Mouse (Mus musculus) stomach, adult 2 months (tissue): ENCODE data around the gene Ube2l6. TPM values are rescaled to one million over a fixed set of nuclear protein-coding genes. Genes with fewer than 3 reads are reported as not detected.

Source experiments
- polyA plus RNA-seq: library from polyadenylated mRNA; depleted of rRNA; stranded (reverse); fragments of >200 nt; gene quantifications from 2 replicates; pipeline ENCODE4 v1.2.3, GENCODE M21; 2012; rRNA removed

Ube2l6 gene
- 6.0 and 6.2 TPM in 2 replicates for polyA plus RNA-seq

DNA sequence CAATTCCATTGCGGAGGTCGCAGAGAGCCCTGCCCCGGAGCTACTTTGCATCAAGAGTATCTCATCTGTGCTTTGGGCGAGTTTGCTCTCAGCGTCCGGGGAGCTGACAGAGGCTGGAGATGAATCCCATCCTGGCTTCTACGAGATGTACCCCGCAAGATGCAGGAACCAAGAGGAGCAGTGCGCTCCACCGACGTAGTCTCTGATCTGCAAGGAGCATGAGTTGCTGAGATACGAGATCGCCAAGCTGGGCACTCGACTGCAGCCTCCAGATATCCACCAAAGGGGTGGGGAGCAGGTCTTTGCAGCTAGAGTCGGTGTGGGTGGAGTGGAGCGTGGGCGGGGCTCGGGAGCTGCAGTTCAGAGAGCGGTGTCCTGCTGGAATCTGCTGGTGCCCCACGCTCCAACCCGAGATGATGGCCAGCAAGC lies at the start of gene Ube2l6:
Gene Ube2l6 (plus strand): TSS at position 336 of the 429 bp plus-strand sequence.

DNA sequence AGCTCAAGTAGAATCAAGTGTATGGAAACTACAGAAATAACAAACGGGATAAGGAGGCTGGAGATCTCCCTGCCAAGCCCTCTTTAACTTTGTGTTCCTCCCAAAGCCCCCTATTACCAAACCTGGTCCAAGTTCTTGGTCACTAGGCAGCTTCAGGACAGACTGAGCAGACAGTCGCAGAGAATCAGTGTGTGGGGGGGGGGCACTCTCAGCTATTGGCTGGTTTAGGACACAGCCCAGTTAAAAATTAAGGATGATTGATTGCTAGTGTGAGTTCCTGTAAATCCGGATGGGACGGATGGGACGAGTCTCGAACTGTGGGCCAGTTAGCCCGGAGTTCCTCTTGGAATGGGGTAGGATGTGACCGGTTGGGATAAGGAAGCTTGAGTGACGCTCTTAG lies 23.4 kb upstream of the Ube2l6 start, which contains the start of gene Serping1:
Gene Serping1 (minus strand): TSS at position 204 of the 400 bp plus-strand sequence.

DNA sequence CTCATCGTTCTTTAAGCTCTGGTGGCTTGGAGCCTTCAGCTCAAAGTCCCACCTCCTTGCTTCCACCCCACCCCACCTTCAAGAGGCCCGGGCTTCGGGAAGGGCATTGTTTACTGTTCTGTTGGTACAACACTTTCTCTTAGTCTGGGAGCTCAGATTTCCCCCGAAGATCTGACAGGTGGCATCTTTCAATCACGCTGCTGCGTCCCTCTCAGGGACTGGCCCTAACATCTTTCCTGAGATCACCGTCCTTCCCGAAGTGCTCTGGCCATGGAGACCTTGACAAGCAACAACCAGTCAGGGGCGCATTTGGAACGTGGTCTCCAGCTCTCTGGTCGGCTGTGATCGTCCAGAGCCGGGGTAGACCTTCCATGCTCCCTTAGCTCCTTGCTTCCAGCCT lies 23.9 kb downstream of the Ube2l6 start, which contains the start of gene Smtnl1:
Gene Smtnl1 (minus strand): TSS at position 101 of the 400 bp plus-strand sequence.

DNA sequence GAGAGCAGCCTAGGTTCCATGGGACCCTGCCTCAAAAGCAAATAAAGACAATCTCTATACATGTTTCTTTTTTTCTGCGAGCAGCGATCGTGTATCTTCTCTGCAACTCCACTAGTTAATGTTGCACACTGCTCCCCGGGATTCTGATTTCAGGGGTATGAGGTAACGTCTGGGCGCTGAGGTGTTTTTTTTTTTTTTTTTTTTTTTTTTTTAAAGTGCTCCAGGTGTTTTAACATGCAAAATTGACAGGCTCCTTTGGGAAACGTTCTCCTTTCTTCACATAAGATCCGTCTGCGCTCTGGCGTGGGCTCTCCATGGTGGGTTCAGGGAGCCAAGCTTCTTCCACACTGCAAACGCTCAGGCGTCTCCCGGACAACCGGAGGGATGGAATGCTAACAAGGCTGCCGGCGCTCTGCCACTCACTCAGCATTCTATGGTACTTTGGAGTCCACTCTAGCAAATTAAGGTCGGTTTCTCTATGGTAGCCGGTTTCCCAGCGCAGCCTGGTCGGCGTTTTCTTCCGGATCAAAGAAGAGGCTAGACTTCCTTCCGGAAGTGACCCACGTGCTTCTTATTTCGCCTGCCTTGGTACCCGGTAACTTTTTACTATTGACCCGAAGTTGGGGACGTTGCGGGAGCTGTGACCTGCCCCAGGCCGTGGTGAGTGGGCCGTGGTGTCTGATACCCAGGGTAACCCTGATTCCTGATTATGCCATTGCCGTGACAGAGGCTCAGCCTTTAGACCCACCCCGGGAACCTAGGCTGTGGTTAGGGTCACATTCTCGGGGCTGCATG lies 28.1 kb downstream of the Ube2l6 start, which contains the start of gene Timm10:
Gene Timm10 (plus strand): TSS at position 510 of the 795 bp plus-strand sequence.

DNA sequence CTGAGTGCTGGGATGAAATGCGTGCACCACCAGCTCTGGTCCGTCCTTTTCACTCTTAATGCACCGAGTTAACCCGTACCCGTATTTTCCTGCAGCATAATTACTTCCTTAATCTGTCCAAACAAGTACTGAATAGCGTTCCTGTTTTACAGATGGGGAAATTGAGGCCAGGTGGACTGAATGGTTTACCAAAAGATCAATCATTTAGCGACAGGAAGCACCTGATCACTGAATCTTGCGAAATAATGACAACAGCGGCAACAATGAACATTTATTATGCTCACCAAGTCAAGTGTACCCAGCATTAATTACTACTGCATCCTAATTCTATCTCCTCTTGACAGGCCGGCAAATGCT lies 39.9 kb downstream of the Ube2l6 start, which contains the start of gene Slc43a1:
Gene Slc43a1 (plus strand): TSS at position 258 of the 357 bp plus-strand sequence.

Other genes with a start within 250 kb of the Ube2l6 start
- 14.4 and 24.0 TPM in 2 replicates for gene Ctnnd1, start 148.1 kb upstream of the Ube2l6 start, polyA plus RNA-seq
- not detected in 2 replicates for gene Btbd18, start 139.7 kb upstream of the Ube2l6 start, polyA plus RNA-seq
- 22.8 and 39.0 TPM in 2 replicates for gene Selenoh, start 128.1 kb upstream of the Ube2l6 start, polyA plus RNA-seq
- gene Gm28635, start 120.8 kb upstream of the Ube2l6 start, polyA plus RNA-seq, result not detected in 2 replicates
- gene Med19, start 120.4 kb upstream of the Ube2l6 start, polyA plus RNA-seq, result 3.5 and 4.1 TPM in 2 replicates
- 32.9 and 35.4 TPM in 2 replicates for gene Tmx2, start 119.7 kb upstream of the Ube2l6 start, polyA plus RNA-seq
- 22.6 and 27.1 TPM in 2 replicates for gene Zdhhc5, start 83.6 kb upstream of the Ube2l6 start, polyA plus RNA-seq
- 3.3 and 4.6 TPM in 2 replicates for gene Clp1, start 71.5 kb upstream of the Ube2l6 start, polyA plus RNA-seq
- gene Ypel4, start 64.8 kb upstream of the Ube2l6 start, polyA plus RNA-seq, result 2.1 and 2.3 TPM in 2 replicates
- gene Gm19426, start 55.2 kb upstream of the Ube2l6 start, polyA plus RNA-seq, result 0.25 and 0.49 TPM in 2 replicates
- gene Serping1, start 23.4 kb upstream of the Ube2l6 start, polyA plus RNA-seq, result 128 and 145 TPM in 2 replicates
- gene Smtnl1, start 23.8 kb downstream of the Ube2l6 start, polyA plus RNA-seq, result 0.66 and 1.2 TPM in 2 replicates
- gene Timm10, start 28.2 kb downstream of the Ube2l6 start, polyA plus RNA-seq, result 10.0 and 11.9 TPM in 2 replicates
- gene Slc43a1, start 40.0 kb downstream of the Ube2l6 start, polyA plus RNA-seq, result 1.2 and 1.4 TPM in 2 replicates
- gene Rtn4rl2, start 87.9 kb downstream of the Ube2l6 start, polyA plus RNA-seq, result 2.2 and 3.4 TPM in 2 replicates
- 11.1 and 18.0 TPM in 2 replicates for gene Slc43a3, start 137.8 kb downstream of the Ube2l6 start, polyA plus RNA-seq
- gene Prg2, start 181.6 kb downstream of the Ube2l6 start, polyA plus RNA-seq, result 0.32 TPM in 1 of 2 replicates, not detected in the other
- not detected in 2 replicates for gene Prg3, start 189.4 kb downstream of the Ube2l6 start, polyA plus RNA-seq
- 30.6 and 34.4 TPM in 2 replicates for gene Ssrp1, start 238.4 kb downstream of the Ube2l6 start, polyA plus RNA-seq
- gene P2rx3, start 238.6 kb downstream of the Ube2l6 start, polyA plus RNA-seq, result 0.42 and 0.67 TPM in 2 replicates
- 75.1 and 83.2 TPM in 2 replicates for gene Tnks1bp1, start 249.2 kb downstream of the Ube2l6 start, polyA plus RNA-seq